Mouse (Mus musculus) lung, postnatal 25 days (tissue): ENCODE measurements around the gene Tnfrsf1a.
A peak's percentile ranks its signal among the peaks of the same experiment; 100 is the strongest.
"Not testable (repeated sequence)": the region's sequence is repeated elsewhere in the genome, so short reads cannot be mapped to it uniquely, and the experiment has no call there.

Source experiments
- DNase-seq: peaks from one replicate; pipeline ENCODE4 v3.0.0; 2022; ENCODE audit warnings: low spot score

Gene Tnfrsf1a

DNA sequence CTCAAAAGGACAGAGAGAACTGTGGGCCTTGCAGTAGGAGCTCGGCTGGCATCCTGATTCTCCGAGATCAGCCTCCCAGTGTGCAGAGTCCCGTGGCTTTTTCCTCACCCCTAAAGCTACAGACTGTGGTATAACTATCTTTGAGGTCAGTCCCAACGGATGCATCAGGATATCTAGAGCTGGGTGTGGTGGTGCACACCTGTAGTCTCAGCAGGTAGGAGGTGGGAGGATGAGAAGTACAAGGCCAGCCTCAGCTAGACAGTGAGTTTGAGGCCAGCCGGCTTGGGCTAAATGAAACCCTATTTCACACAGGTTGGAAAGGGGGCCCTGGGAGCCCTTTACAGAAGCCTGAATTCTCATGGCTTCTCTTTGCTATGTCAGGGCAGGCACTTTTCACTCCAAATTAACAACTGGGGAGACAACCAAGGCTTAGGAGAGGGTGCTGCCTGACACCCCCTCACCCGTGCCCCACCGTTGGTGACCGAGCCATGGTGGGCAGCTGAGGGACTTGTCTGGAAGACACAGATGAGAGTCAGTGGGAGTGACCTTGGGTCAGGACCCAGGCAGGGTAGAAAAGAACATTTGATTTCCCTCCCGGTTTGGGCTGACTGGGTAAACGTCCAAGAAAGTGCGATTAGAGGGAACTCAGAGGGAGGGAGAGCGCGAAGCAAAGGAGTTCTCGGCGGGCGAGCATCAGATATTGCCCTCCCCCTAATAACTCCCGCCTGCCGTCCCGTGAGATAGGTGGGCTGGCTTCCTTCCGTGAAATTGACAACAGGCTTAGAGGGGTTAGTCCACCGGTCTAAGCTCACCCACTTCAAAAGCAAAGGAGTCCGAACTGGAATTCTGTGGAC lies at the start of gene Tnfrsf1a:
Tnfrsf1a (plus strand) TSS at position 642 of the 854 bp plus-strand sequence.
- DNase-seq = no peak

DNA sequence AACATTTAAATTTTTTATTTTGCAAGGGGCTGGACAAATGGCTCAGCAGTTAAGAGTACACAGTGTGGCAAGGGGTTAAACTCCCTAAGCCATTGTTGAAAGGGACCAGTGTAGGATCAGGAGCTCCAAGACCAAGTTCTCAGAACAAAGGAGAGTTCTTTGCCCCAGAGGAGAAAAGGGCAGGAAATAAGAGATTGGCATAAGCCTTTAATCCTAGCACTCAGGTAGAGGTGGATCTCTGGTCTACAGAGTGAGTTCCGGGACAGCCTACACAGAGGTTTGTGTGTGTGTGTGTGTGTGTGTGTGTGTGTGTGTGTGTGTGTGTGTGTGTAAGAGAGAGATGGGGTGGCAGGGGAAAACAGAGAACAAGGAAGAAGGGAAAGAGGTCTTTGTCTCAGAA lies 48.2 kb upstream of the Tnfrsf1a start:
- no peak for DNase-seq

DNA sequence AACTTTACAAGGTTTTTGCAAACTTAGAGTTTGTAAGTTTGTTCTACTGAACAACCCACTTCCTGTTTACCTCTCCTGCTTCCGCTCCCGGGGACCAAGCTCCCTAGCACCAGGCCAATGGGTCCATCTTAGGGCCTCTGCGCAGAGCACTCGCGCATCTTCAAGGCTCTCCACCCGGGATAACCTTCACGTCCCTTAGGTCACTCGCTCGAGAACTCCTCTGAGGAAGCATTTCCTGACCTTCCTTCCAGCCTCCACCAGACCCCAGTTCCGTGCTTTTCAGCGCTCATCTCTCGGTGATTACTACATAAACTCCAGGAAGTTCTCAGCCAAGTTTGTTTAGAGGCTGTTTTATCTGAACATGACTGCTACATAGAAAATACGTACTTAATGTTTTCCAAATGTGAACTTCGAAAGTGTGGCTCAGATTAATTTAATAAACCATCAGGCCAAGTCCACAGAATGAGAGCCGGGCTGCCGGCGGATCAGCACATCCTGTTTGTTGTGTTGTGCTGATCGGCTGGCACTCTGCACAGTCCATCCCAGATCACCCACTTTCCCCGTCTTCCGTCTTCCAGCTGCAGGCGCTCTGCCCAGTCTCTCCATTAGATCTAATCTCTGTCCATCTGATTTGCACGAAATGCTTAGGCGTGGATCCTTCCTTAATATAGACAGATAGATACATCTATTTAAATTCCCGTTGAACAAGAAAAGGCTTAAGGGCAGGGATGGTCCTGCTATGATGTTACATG lies 46.8 kb upstream of the Tnfrsf1a start:
- peak; percentile 42 for DNase-seq

DNA sequence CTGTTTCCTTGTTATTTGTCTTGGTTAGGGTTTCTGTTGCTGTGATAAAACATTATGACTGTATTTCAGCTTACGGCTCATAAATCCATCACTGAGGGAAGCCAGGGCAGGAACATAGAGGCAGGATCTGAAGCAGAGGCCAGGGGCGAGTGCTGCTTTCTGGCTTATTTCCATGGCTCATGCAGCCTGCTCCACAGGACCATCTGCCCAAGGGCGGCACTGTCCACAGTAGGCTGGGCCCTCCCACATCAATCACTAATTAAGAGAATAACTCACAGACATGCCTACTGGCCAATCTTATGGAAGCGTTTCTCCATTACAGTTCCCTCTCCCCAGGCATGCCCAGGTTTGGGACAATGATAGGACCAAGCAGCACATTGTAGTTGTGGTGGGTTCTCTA lies 45.9 kb upstream of the Tnfrsf1a start:
- DNase-seq = no peak

DNA sequence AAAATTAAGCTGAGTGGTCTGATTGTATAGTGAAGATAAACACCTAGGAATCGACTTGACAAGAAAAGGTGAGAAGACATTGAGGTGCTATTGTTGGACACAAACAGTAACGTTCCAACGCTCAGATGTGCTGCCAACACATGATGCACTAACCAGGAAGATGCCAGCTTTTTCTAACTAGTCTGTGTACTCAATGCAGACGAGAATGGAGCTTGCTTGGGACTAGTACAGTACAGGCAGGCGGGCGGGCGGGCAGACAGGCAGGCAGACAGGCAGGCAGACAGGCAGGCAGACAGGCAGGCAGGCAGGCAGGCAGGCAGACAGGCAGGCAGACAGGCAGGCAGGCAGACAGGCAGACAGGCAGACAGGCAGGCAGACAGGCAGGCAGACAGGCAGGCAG lies 44.8 kb upstream of the Tnfrsf1a start:
- not testable (repeated sequence) for DNase-seq

DNA sequence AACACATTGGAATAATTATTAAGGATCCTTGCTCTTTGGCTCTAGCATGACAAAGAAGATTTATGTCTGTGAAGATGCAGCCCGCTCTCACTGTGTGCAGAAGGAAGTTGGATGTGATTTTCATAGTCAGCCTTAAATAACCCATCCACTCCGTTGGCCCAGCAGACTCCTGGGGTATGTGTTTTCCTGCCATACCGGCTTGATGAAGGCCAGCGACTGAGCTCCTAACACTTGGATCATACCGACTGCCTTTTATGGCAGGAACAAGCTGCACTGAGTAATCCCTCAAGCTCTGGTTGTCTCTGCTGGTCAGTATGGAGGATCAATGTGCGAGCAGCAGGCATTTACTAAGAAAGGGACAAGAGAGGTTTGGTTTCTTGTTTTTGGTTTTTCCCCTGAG lies 43.7 kb upstream of the Tnfrsf1a start:
- no peak for DNase-seq

DNA sequence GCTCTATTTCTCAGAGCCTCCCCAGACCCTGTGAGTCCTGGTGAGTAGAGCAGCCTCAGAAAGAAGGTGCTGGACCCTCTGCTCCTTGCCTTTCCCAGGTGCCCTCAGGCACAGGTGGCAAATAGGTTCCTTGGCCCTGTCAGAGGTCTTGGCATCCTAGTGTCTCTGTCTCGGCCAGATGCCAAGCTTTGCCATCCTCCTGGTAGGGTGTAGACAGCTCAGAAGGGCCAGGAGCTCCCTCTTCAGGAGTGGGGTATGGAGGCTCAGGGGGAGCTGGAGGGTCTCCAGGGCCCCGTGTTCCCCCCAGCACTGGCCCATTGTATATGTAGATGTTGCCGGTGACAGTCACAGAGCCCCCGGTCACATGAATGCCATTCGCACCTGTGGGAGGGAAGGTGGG lies 42.1 kb upstream of the Tnfrsf1a start:
- no peak for DNase-seq

DNA sequence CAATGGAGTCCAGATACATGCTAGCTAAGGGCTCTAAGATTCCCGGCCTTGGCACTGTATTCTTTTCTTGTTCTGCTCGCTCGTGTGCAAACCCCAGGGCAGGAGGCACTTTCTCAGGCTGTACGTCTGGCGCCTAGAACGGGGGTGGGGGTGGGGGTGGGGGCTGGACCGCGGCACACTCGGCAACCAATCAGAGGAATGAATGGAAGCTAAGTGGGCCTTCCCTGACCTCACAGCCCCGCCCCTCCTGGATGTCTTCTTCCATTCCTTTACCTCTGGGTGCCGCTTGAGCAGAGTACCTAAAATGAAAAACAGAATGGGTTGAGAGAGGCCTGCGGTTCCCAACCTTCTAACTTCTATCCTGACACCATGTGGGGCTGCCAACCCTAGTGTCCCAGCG lies 40.2 kb upstream of the Tnfrsf1a start:
- DNase-seq = no peak

DNA sequence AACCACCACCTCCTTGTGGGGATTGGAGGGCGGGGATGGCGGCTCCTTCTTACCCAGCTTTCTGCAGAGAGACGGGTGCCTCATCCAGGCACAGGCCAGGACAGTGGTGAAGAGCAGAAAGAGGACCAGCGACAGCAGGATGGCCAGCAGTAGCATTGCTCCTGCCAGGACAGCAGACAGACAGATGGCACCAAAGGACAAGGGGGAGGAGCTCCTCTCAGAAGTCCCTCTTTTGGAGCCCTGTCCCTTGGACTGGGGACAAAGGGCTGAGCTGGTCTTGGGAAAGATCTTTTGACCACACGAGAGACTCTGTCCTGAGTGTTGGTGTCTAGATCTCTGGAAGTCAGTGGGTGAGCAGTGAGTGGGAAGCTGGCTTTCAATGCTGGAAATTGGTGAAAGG lies 39.8 kb upstream of the Tnfrsf1a start:
- no peak for DNase-seq

DNA sequence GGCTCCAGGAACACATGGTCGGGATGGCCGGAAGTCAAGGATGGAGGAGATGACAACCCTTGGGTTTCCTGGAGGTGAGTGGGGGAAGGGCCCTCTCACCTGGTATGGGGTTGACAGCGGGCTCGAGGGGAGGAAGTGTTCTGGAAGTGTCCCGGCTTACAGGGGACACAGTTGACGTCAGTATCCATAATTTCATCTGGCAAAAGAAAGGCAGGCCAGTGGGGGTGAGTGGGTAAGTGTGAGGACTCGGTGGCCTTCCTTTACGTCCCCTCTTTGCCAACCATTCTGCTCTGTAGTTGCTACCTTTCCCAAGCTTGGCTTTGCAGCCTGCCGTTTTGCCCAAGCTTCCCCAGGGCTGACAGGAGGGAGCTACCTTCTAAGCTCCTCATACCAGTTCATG lies 37.0 kb upstream of the Tnfrsf1a start:
- no peak for DNase-seq

DNA sequence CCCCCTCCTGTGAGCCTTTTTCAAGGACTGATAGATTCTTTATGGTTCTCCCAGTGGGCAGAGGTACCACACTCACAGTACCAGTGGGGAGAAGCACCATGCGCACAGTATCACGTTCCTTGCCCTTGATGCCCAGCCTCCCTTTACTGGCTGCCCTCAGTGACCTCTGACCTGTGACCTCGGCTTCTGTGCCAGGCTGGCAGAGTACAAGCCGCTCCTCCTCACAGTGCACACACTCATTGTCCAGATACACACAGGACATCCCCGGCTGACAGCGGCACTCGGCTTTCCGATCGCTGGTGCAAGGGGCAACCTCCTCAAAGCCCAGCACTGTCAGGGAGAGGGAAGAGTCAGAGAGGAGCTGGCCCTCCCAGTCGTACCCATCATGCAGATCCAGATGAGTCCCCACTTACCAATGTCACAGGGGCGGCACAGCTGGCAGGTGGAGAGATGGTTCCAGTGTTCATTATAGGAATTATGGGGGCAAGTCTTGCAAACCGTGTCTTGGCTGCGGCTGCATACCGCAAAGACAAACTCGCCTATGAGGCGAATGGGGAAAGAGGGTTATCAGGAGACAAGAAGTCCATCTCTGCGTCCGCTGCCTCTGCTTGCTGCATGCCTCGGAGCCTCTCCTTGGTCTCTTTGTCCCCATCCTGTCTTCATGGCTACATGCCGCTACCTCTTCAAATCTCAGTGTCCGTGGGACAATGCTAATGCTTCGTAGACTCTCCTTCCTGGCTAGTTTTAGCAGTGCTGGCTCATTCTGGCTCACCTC lies 36.4 kb upstream of the Tnfrsf1a start:
- no peak for DNase-seq

DNA sequence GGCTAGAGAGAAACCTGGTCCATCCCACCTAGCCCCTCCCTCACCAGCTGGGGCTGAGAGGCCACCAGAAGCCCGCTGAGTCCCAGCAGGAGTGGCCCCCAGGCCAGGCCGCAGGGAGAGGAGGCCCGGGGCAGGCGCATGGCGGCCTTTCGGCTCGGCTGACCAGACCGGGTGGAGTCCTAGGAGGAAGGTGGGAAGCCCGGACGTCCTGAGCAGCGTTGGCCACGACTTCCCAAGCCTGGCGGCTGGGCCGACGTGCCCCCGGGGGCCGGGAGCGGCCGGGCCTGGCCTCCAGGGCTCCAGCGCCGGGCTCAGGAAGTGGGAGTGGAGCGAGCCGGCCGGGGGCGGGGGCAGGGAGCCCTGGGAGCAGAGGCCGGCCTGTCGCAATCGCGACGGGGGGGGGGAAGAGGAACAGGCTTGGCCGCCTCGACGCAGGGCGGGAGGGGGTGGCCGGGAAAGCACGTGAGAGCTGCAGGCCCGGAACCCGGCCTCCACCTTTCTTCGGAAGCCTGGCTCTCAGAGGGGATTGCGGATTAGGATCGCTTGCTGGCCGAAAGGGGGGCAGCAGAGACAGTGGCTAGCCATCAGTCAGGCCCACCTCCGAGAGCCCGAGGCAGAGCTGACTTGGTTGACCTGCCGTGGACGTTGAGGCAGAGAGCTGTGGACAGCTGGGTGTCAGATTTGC lies 35.5 kb upstream of the Tnfrsf1a start, which contains the start of gene Ltbr:
Ltbr (minus strand) TSS at position 340 of the 685 bp plus-strand sequence.
- peak; percentile 91 for DNase-seq

DNA sequence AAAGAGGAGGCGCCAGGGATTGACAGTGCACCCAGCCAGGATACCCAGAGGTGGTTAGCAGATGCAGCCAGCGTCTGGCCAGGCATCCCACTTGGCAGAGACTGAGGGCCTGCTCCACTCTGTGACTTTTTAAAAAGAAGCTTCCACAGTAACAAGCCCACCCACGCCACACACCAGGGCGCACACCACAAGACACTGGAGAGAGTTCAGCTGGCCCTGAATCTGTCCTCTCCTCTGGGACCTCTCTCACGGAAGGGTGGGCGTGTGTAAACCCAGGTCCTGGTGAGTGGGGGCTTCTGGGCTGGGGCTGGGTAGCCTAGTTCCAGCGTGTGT lies 35.0 kb upstream of the Tnfrsf1a start:
- DNase-seq = no peak

DNA sequence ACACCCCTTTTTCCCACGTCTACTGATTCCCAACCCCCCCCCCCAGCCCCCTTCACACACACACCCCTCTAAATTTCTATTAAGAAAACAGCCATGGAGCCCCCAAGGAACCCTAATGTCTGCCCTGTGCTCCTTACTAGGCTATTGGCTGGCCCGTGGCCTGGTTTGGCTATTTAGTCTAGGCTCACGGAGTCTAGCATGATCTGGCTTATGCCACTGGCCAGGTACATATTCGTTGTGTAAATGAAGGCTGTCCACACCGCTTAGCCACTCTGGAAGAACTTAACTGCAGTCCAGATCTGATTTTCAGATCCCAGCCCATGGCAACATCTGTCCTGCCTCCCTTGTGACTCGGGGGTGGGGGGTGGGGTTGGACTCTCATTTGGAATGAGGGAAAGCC lies 34.4 kb upstream of the Tnfrsf1a start:
- DNase-seq = no peak

DNA sequence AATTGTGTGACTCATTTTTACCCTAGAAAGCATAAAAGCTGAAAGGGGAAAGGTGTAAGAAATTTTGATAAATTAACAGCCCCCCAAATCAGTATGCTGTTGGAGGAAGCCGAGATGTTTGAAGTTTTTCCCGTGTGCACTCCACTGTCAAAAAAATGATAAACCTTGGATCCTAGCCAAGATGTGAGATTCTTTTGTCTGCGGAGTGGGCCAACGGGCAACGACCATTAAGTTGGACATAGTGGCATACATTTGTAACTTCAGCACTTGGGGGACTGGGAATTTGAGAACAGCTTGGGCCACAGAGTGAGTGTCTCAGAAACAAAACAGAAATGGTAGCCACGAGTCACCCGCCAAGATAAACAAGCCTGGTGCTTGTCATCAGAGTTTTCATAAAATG lies 32.1 kb upstream of the Tnfrsf1a start:
- no peak for DNase-seq

DNA sequence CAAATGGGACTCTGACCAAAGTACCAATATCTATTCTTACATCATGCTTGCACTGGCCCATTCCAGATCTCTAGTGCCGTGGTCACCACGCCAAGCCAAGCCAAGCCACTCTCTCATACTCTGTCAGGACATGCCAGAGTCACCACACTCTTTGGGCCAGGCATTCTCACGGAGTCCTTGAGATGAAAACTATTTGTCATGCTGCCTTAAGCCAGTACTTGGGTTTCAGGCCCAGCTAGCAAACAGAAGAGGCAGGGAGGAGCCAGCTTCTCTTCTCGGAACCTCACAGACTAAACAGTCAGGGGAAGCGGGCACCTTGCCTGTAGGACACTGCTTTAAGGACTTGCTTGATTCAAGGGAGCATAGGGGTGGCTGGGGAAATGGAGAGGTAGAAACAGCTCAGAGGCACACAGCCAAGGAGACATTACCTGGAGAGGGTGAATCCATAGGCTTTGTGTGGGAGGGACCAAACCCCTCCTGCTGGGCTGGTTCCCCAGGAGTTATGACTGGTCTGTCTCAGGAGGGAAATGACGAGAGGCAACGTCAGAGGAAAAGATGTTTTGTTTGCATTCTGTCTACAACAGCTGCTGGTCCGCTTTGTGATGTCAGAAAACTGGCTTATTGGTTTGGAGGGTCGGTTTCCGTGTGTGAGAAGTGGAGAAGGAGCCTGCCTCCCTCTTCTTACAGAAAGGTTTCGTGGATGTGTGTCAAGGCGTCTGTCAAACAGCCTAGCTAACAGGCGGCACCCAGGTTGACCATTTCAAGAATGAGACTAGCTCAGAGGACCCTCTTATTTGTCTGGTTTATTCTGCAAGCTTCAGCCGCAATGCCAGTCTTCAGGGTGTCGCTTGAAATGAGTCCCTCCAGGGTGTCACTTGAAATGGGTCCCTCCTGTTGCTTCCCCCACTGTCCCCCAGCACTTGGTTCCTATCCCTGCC lies 29.9 kb upstream of the Tnfrsf1a start:
- peak; percentile 91 for DNase-seq

DNA sequence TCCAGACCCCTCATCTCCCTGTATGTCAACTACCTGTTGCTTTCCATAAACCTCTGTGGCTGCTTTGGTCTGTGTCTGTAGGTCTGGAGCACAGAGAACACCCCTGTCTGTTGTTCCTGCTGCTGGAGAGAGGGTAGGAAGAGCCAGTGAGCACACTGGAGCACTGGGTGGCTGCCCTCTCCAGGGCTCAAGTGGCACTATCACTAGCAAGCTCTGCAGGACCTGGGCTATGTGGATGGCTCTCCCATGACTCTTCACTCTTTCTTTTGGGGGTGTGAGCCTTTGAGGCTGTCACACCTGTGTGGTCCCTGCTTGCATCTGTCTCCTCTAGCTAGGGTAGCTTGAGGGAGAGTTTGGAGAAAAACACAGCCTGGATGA lies 29.3 kb upstream of the Tnfrsf1a start:
- DNase-seq = no peak

DNA sequence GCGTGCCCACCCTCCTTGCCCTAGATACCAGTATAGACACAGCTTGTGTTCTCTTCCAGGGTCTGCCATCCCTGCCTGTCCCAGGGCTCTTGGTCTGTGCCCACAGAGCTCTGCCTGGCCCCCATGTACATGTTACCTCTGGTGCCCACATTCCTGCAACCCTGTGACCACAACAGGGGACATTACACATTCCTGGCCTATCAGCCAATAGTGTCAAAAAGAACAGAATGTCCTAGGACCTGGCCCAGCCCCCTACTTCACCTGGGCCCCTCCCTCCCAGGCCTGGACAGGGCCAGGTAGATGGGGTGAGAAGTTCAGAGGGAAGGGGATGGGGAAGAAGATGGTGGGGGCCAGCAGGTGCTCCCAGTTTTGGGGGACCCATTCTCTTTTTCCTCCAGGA lies 28.8 kb upstream of the Tnfrsf1a start, which contains the start of gene Scnn1a:
Scnn1a (plus strand) TSS at position 337 of the 400 bp plus-strand sequence.
- DNase-seq = peak; percentile 89

DNA sequence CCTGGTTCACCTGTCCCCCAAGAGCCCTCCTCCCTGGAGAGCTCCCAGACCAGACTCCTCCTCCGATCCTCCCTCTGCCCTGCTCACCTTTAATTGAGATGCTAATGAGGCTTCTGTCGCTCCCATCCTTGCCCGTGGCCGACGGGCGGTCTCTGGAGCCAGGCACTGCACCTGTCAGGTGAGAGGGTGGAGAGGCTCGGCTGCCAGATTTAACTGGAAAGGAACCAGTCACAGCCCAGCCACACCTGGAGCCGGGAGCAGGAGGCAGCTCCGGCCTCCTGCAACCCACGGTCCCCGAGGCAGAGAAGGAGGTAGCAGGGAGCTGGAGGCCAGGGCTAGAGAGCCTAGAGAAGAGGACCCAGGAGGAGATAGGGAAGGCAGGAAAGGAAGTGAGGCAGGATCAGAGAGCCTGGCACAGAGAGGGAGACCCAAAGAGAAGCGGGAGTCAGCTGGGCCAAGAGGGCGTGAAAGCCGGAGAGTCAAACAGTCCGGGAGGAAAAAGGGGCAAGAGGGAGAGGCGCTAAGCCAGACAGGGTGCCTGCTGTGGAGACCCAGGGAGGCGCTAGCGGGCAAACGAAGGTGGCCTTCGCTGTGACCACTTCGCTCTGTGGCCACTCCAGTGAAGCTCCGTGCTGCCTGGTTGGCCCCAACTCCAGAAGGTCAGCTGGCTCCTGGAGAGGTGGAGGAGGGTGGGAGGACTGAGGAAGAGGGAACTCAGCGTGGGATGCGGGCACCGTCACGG lies 27.9 kb upstream of the Tnfrsf1a start:
- peak; percentile 89 for DNase-seq

DNA sequence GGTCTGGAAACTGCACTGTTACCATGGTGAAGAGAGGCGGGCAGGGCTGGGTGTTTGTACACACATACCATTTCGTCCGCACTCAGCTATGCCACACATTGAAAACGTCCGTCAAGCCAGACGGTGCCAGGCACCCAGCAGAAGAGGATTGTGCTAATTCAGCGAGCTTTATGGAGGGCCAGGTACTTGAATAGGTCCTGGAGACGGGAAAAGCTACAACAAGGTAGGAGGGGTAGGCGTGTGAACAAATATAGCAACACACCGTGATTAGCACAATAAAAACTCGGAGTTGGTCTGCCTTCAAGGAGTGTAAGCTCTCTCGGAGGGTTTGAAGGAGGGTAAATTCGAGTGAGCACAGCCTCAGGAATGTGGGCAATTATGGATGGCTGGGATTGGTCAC lies 26.4 kb upstream of the Tnfrsf1a start:
- peak; percentile 74 for DNase-seq
